ENCODE assay signal across 14 mouse cellular contexts in genomic region chr5:37825611-37826445, GRCm38 (mm10). TPM values are rescaled to one million over a fixed set of nuclear protein-coding genes. Genes with fewer than 3 reads are reported as not detected.
A peak's percentile ranks its signal among the peaks of the same experiment; 100 is the strongest.
DNase-seq lines count a peak whose midpoint lies in the region; ATAC-seq and TF ChIP-seq lines count a peak whose summit lies in the region.
"Had no signal": no experiment of that assay in that cellular context is flagged by ENCODE, and none has a peak within 500 bp of the region (broad histone marks: within the 10 kb centered on the region; RNA-seq: fewer than 3 reads in every experiment).

No protein-coding gene starts in this region.

- peak overlapping the region; percentile 42; the same call in 1 of the 2 replicates for H3K27ac ChIP-seq in hindbrain, embryonic 10.5 days
- H3K27ac ChIP-seq in hindbrain, embryonic 16.5 days (ENCODE audit: low read depth, low read length): no peak overlapping the region
- no peak overlapping the region for H3K27ac ChIP-seq in forebrain, postnatal 0 days (ENCODE audit: low read depth, low read length)
- H3K27ac ChIP-seq in midbrain, embryonic 13.5 days: no peak overlapping the region
- H3K27ac ChIP-seq: gastrocnemius, adult 2 months; liver, embryonic 14.5 days had no signal

- peaks cover 6% of the 10 kb centered on the region for H3K36me3 ChIP-seq in hindbrain, embryonic 10.5 days
- H3K36me3 ChIP-seq in hindbrain, embryonic 16.5 days (ENCODE audit: control insufficient read depth, insufficient read depth, low read length): no peaks in the 10 kb centered on the region
- no peaks in the 10 kb centered on the region for H3K36me3 ChIP-seq in forebrain, postnatal 0 days (ENCODE audit: insufficient read depth)
- H3K36me3 ChIP-seq in midbrain, embryonic 13.5 days: no peaks in the 10 kb centered on the region

- peaks cover 81% of the 10 kb centered on the region for H3K4me1 ChIP-seq in hindbrain, embryonic 10.5 days (replicated peaks)
- peaks cover 22% of the 10 kb centered on the region for H3K4me1 ChIP-seq in hindbrain, embryonic 16.5 days (ENCODE audit: control insufficient read depth, insufficient read depth, low read depth, low read length)
- no peaks in the 10 kb centered on the region for H3K4me1 ChIP-seq in forebrain, postnatal 0 days (ENCODE audit: insufficient read depth)
- peaks cover 59% of the 10 kb centered on the region for H3K4me1 ChIP-seq in midbrain, embryonic 13.5 days (replicated peaks)

- H3K4me2 ChIP-seq in hindbrain, embryonic 16.5 days (ENCODE audit: low read length): no peak overlapping the region
- H3K4me2 ChIP-seq in forebrain, postnatal 0 days (ENCODE audit: low read depth): no peak overlapping the region
- peak overlapping the region; percentile 25 for H3K4me2 ChIP-seq in midbrain, embryonic 13.5 days (replicated peaks)

- no peak overlapping the region for H3K9ac ChIP-seq in hindbrain, embryonic 16.5 days (ENCODE audit: low read depth, low read length)
- H3K9ac ChIP-seq in forebrain, postnatal 0 days: no peak overlapping the region
- no peak overlapping the region for H3K9ac ChIP-seq in midbrain, embryonic 13.5 days (replicated peaks)
- H3K9ac ChIP-seq: liver, embryonic 14.5 days had no signal

- ATAC-seq in hindbrain, embryonic 16.5 days: no peak
- ATAC-seq in forebrain, postnatal 0 days: no peak
- no peak for ATAC-seq in midbrain, embryonic 13.5 days
- ATAC-seq: inflammation-experienced regulatory T-cells, adult 6 months had no signal

- peaks cover 99% of the 10 kb centered on the region for H3K27me3 ChIP-seq in hindbrain, embryonic 10.5 days (ENCODE audit: insufficient read depth, poor library complexity, severe bottlenecking)
- H3K27me3 ChIP-seq in hindbrain, embryonic 16.5 days (replicated peaks; ENCODE audit: control insufficient read depth, insufficient read depth, low read length): peaks cover 56% of the 10 kb centered on the region
- peaks cover 65% of the 10 kb centered on the region for H3K27me3 ChIP-seq in forebrain, postnatal 0 days (ENCODE audit: insufficient read depth, low read length)
- H3K27me3 ChIP-seq in midbrain, embryonic 13.5 days: peaks cover 97% of the 10 kb centered on the region

- peak; percentile 66 for DNase-seq in hindbrain, embryonic 10.5 days (ENCODE audit: low spot score)
- DNase-seq in embryo, embryonic 11 days: peak; percentile 71
- DNase-seq in forebrain, postnatal 0 days: peak; percentile 74
- no peak for DNase-seq in layer of hippocampus, postnatal 14 days (ENCODE audit: low spot score in 2 of 2)
- DNase-seq in MN1 (ENCODE audit: low spot score): no peak
- no peak for DNase-seq in testis, postnatal 14 days (ENCODE audit: low spot score)
- DNase-seq: cerebellum, postnatal 36 days; gastrocnemius, adult 2 months had no signal

- under 1% methylated on average over 37 of the region's 37 CpGs for WGBS in hindbrain, embryonic 10.5 days
- 2% methylated on average over 37 of the region's 37 CpGs for WGBS in hindbrain, embryonic 16.5 days
- 3% methylated on average over 37 of the region's 37 CpGs for WGBS in forebrain, postnatal 0 days
- WGBS in midbrain, embryonic 13.5 days: under 1% methylated on average over 37 of the region's 37 CpGs

- TF ChIP-seq CTCF in forebrain, postnatal 0 days (IDR thresholded peaks at IDR 0.05; ENCODE audit: low read depth): no peak

- H3K9me3 ChIP-seq in hindbrain, embryonic 10.5 days: 0 out of 2 replicates have a peak, but pooled peaks cover 4% of the 10 kb centered on the region
- H3K9me3 ChIP-seq in hindbrain, embryonic 16.5 days (ENCODE audit: control insufficient read depth, low read length): peaks cover 3% of the 10 kb centered on the region; the same call in 1 of the 2 replicates
- no peaks in the 10 kb centered on the region for H3K9me3 ChIP-seq in forebrain, postnatal 0 days (ENCODE audit: low read length)
- H3K9me3 ChIP-seq in midbrain, embryonic 13.5 days: no peaks in the 10 kb centered on the region; the same call in 1 of the 2 replicates

- H3K4me3 ChIP-seq in hindbrain, embryonic 10.5 days: peak overlapping the region; percentile 42
- H3K4me3 ChIP-seq in hindbrain, embryonic 16.5 days (ENCODE audit: low read length): no peak overlapping the region
- H3K4me3 ChIP-seq in forebrain, postnatal 0 days (ENCODE audit: low read depth, low read length): no peak overlapping the region
- H3K4me3 ChIP-seq in midbrain, embryonic 13.5 days (replicated peaks): no peak overlapping the region

RNA-seq across cellular contexts. Expression of gene Msx1, which starts 1.4 kb away (rescaled TPM):
- polyA plus RNA-seq in hindbrain, embryonic 10.5 days (2016; fragmentation: Nextera tagmentation; extraction: Ambion mirVana): 188 and 212 TPM in 2 replicates
- polyA plus RNA-seq in hindbrain, embryonic 16.5 days (2015; fragmentation: Nextera tagmentation; extraction: Ambion mirVana): 28.9 and 30.5 TPM in 2 replicates
- 7.0 and 7.4 TPM in 2 replicates for total RNA-seq in forebrain, postnatal 0 days (2014; rRNA removed)
- polyA plus RNA-seq in forebrain, postnatal 0 days (2015; fragmentation: Nextera tagmentation; extraction: Ambion mirVana): 16.5 and 17.2 TPM in 2 replicates
- 16.2 and 23.2 TPM in 2 replicates for polyA plus RNA-seq in midbrain, embryonic 13.5 days (2015; fragmentation: Nextera tagmentation; extraction: Ambion mirVana)
- 10 to 100 TPM in 1 of 2 experiments, 1 to 10 TPM in 1; 7.0 to 16.7 TPM for total RNA-seq in layer of hippocampus, postnatal 14 days (2021)
- total RNA-seq: CH12.LX; megakaryocyte progenitor cell, adult 5-6 weeks had no signal
- polyA plus RNA-seq: inflammation-experienced regulatory T-cells, adult 6 months had no signal

Comparison
In these comparisons a context has a peak if more than half of its experiments do, and no peak if none do; other contexts are left out.
1. DNase-seq: peak in hindbrain, embryonic 10.5 days (single experiment), embryo, embryonic 11 days (single experiment) and forebrain, postnatal 0 days (single experiment); none in layer of hippocampus, postnatal 14 days (0 of 2), MN1 (single experiment) and testis, postnatal 14 days (single experiment).